Mouse (Mus musculus): ENCODE measurements around the gene Dnah2. TPM values are rescaled to one million over a fixed set of nuclear protein-coding genes. Genes with fewer than 3 reads are reported as not detected.

Gene Dnah2
- polyA plus RNA-seq, 2 experiments, result 0.01 to 0.03 TPM

DNA sequence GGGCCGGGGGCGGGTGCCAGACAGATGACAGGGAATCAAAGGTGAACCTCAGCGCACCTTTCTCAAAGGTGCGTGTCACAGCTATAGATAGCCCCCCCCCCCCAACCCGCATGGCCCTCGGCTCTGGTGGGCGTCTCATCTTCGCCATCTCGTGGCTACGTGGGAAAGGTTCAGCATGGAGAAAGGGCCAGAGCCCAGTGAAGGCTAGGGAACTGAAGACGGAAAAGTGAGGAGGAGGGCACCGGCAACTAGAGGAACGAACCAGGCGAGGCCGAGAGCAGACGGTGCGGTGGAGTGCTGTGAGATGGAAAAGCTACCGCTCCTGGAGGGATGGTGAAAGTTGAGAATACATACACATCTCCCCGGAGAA lies 129.5 kb downstream of the Dnah2 start:
- H3K4me3 ChIP-seq (ENCODE audit: insufficient read depth in 1 of 2, low read depth in 2 of 2, low read length in 2 of 2), result peak overlapping the region; percentile 33 to 49
- no peak for DNase-seq (ENCODE audit: low read depth in 3 of 3, low spot score in 3 of 3)
- peaks cover 21 to 48% of the 10 kb centered on the region in 2 experiments for H3K4me1 ChIP-seq (replicated peaks; ENCODE audit: control insufficient read depth in 2 of 2, insufficient read depth in 2 of 2, low read length in 1 of 2)

DNA sequence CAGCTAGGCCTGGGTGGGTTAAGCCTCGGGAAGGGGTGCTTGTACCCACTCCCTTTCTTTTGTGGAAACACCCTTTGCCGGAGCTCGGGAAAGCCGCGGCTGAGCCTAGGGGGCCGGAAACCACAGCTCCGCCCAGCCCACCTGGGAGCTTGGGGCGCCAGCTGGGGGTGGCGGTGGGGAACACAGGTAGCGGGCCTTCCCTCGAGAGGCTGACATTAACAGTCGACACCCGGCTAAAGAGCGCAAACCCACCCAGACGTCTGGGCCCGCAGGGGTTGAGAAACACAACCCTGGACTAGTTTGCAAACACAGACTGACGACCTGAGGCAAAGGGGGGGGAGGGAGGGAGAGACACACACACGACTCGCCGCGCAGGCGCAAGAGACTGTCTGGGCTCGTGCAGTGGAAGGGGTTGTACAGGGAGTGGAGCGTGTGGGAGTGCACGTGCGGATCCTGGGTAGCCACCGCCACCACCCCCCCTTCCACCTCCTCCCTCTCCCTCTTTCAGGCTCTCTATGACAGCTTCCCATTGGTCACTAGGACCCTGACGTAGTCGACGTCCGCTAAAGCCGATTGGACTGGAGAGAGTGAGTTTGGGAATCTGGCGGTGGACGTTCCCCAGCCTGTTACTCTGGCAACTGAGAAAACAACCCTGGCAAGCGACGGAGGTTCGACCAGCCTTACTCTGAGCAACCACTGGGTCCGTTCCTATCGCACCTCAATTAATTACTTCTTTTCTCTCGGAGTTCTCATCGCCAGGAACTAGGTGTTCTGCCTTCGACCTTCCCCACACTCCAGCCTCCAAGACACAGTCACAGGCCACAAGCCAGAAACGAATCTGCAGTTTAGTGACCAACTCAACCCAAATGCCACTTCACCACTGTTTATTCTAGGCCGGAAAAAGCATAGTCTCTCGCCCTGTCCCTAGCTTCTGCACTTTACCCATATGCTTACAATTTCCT lies 130.1 kb downstream of the Dnah2 start:
- Histone ChIP-seq H3K27me3 (ENCODE audit: control insufficient read depth, insufficient read depth, low read length) (peaks cover 39% of the 10 kb centered on the region), H3K9ac (replicated peaks) (peak overlapping the region; percentile 54), H3K9me3 (ENCODE audit: control insufficient read depth, low read length) (no peaks in the 10 kb centered on the region), H3K4me2 (ENCODE audit: low read depth) (peak overlapping the region; percentile 80), H3K4me3 (ENCODE audit: insufficient read depth in 1 of 2, low read depth in 2 of 2, low read length in 2 of 2) (peak overlapping the region; percentile 33 to 49), H3K4me1 (replicated peaks; ENCODE audit: control insufficient read depth in 2 of 2, insufficient read depth in 2 of 2, low read length in 1 of 2) (peaks cover 21 to 48% of the 10 kb centered on the region in 2 experiments), H3K36me3 (replicated peaks; ENCODE audit: control insufficient read depth, insufficient read depth, low read depth) (no peaks in the 10 kb centered on the region), H3K27ac (peak overlapping the region; percentile 60)
- DNase-seq (ENCODE audit: low read depth in 3 of 3, low spot score in 3 of 3) (peak; percentile 88 to 93 (median 90)), ATAC-seq (ENCODE audit: insufficient read depth) (peak; percentile 76)
- WGBS (ENCODE audit: insufficient replicate concordance), result under 1% methylated on average over 45 of the region's 45 CpGs
- peak; percentile 17; the same call in 1 of the 2 replicates for TF ChIP-seq CTCF (IDR thresholded peaks at IDR 0.05; ENCODE audit: low read depth)
- no peak for TF ChIP-seq EP300 (IDR thresholded peaks at IDR 0.05; ENCODE audit: low read depth)

More for the DNA sequence above, 129.5 kb downstream of the Dnah2 start:
- TF ChIP-seq CTCF (IDR thresholded peaks at IDR 0.05; ENCODE audit: low read depth), result peak; percentile 57
- no peak for TF ChIP-seq EP300 (IDR thresholded peaks at IDR 0.05; ENCODE audit: low read depth)
- WGBS (ENCODE audit: insufficient replicate concordance), result under 1% methylated on average over 19 of the region's 19 CpGs
- peak overlapping the region; percentile 40; the same call in 1 of the 2 replicates for H3K9ac ChIP-seq (replicated peaks)
- H3K27me3 ChIP-seq (ENCODE audit: control insufficient read depth, insufficient read depth, low read length), result peaks cover 39% of the 10 kb centered on the region
- H3K36me3 ChIP-seq (replicated peaks; ENCODE audit: control insufficient read depth, insufficient read depth, low read depth), result no peaks in the 10 kb centered on the region
- H3K4me2 ChIP-seq (ENCODE audit: low read depth), result peak overlapping the region; percentile 80
- no peak for ATAC-seq (ENCODE audit: insufficient read depth)
- no peaks in the 10 kb centered on the region for H3K9me3 ChIP-seq (ENCODE audit: control insufficient read depth, low read length)
- peak overlapping the region; percentile 60 for H3K27ac ChIP-seq

DNA sequence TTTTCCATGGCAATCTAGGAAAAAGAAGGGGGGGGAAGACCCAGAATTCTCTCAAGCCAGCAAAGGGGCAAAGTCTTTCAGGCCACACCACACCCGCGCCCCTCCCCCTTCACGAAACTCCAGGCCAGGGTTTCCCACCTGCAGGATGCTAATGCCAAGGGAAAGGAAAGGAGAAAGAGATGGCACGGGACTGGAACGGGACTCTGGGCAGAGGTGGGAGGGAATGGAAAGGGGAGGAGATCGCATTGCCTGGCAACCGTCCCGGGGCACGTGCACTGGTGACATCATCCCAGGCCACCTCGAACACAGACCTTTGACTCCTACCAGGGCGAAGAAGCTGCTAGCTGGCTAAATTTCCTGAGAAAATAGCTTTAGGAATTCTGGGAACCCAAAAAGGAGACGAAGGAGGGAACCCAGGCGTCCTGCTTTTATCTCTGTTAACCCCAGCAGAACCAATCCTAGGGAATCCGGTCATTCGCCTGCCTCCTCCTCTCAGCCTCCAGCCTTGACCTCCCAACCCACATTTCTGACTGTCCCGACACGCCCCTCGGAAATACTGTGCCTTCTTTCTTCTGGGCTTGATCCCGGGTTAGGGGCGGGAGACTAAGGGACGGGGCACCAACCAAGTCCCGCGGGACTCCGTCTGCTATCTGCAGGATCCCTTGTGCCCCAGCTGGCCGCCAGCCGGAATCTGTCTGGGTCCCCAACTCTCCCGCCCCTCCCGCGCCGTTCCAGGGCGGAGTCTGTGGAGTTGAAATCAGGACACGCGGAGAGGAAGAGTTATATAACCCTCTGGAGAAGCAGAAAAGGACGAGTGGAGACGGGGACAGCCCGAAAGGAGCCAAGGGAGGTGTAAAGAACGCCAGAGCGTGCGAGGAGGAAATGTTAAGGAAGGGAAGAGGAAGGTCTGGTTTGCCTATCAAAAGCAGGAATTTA lies 131.2 kb downstream of the Dnah2 start:
- H3K9ac ChIP-seq (replicated peaks), result peak overlapping the region; percentile 54
- peak overlapping the region; percentile 33 to 49 for H3K4me3 ChIP-seq (ENCODE audit: insufficient read depth in 1 of 2, low read depth in 2 of 2, low read length in 2 of 2)
- peaks cover 36% of the 10 kb centered on the region for H3K27me3 ChIP-seq (ENCODE audit: control insufficient read depth, insufficient read depth, low read length)
- TF ChIP-seq EP300 (IDR thresholded peaks at IDR 0.05; ENCODE audit: low read depth) (no peak), CTCF (IDR thresholded peaks at IDR 0.05; ENCODE audit: low read depth) (no peak)
- peak overlapping the region; percentile 80 for H3K4me2 ChIP-seq (ENCODE audit: low read depth)
- peaks cover 21 to 54% of the 10 kb centered on the region in 2 experiments for H3K4me1 ChIP-seq (replicated peaks; ENCODE audit: control insufficient read depth in 2 of 2, insufficient read depth in 2 of 2, low read length in 1 of 2)
- peak; percentile 14 for ATAC-seq (ENCODE audit: insufficient read depth)
- 1% methylated on average over 39 of the region's 39 CpGs for WGBS (ENCODE audit: insufficient replicate concordance)
- DNase-seq (ENCODE audit: low read depth in 3 of 3, low spot score in 3 of 3), result peak in 1 of 3 experiments; percentile 69
- no peaks in the 10 kb centered on the region for H3K9me3 ChIP-seq (ENCODE audit: control insufficient read depth, low read length)
- peak overlapping the region; percentile 9; the same call in 1 of the 2 replicates for H3K27ac ChIP-seq
- H3K36me3 ChIP-seq (replicated peaks; ENCODE audit: control insufficient read depth, insufficient read depth, low read depth), result no peaks in the 10 kb centered on the region

DNA sequence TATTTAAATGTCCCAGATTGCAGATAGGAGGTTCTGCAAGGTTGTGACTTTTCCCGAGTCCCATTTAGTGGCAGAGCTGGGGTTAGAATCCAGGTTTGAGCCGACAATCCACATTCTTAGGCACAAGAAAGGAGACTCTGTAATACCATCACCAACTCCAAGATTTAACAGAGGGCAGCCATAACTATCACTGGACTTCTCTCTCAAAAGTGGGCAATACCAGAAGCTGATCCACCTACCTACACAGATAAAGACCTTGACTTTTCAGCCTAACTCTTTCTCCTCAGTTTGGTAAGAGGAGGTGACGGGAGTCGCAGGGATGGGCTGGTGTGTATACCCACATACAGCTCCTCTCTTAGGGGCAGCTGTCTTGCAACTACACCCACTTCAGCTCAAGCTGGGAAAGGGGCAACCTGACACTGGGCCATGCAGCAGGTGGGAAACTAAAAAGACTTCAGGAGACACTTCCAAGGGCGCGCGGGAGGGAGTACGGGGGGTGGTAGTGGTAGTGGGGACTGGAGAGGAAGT lies 131.9 kb downstream of the Dnah2 start:
- Histone ChIP-seq H3K36me3 (replicated peaks; ENCODE audit: control insufficient read depth, insufficient read depth, low read depth) (no peaks in the 10 kb centered on the region), H3K27me3 (ENCODE audit: control insufficient read depth, insufficient read depth, low read length) (peaks cover 30% of the 10 kb centered on the region), H3K27ac (no peak overlapping the region), H3K9me3 (ENCODE audit: control insufficient read depth, low read length) (no peaks in the 10 kb centered on the region), H3K4me2 (ENCODE audit: low read depth) (peak overlapping the region; percentile 80), H3K4me1 (replicated peaks; ENCODE audit: control insufficient read depth in 2 of 2, insufficient read depth in 2 of 2, low read length in 1 of 2) (peaks cover 21 to 60% of the 10 kb centered on the region in 2 experiments), H3K9ac (replicated peaks) (no peak overlapping the region), H3K4me3 (ENCODE audit: insufficient read depth in 1 of 2, low read depth in 2 of 2, low read length in 2 of 2) (0 out of 4 replicates have a peak overlapping the region, but pooled peaks of 1 of the 2 experiments have one; percentile 11)
- 25% methylated on average over 8 of the region's 8 CpGs for WGBS (ENCODE audit: insufficient replicate concordance)
- DNase-seq (ENCODE audit: low read depth in 3 of 3, low spot score in 3 of 3), result no peak
- ATAC-seq (ENCODE audit: insufficient read depth), result no peak
- TF ChIP-seq EP300 (IDR thresholded peaks at IDR 0.05; ENCODE audit: low read depth) (no peak), CTCF (IDR thresholded peaks at IDR 0.05; ENCODE audit: low read depth) (no peak)

Data from liver, embryonic 14.5 days (tissue).